Mouse (Mus musculus): ENCODE data around the gene Zc3hav1l.

The Zc3hav1l gene

GRCm38 (mm10) chr6:38264466-38264865, 34.6 kb downstream of the Zc3hav1l start:
- peak; percentile 68 for DNase-seq (ENCODE audit: low read depth)

GRCm38 (mm10) chr6:38263393-38264159, 35.5 kb downstream of the Zc3hav1l start:
- DNase-seq (ENCODE audit: low read depth) = no peak

DNA sequence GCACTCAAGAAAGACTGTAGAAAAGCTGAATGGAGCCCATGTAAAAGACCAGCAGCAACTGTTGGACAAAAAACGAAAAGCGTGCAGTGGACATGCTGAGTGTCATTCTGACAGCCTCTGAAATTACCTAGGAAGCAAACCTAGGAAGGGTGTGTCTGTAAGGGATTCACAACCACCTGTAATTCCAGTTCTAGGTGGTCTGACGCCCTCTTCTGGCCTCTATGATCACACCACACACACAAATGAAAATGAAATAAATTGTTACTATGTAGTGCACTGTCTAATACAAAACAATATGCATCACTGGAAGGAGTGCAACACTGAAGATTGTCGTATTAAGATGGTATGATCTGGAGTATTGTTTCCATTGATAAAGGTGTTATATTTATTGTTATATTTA, 37.2 kb downstream of the Zc3hav1l start:
- DNase-seq (ENCODE audit: low read depth) = no peak

GRCm38 (mm10) chr6:38257506-38257905, 41.6 kb downstream of the Zc3hav1l start:
- no peak for DNase-seq (ENCODE audit: low read depth)

GRCm38 (mm10) chr6:38256793-38257192, 42.3 kb downstream of the Zc3hav1l start:
- DNase-seq (ENCODE audit: low read depth) = no peak

DNA sequence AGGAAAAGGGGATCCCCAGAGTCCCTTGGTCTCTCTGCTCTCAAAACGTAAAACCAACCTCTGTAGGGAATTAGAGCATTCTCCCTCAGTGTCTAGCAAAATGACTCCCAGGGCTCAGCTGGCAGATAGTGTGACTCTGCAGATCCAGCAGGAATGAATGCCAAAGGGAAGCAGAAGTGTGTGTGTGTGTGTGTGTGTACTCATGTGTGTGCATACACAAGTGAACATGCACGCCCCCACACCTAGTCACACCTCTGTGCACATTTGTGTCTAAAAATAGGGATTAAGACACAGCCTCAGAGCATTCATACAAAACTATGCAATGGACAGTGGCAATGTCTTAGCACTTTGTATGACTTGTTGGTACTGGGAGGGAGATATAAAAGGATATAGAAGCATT, 43.3 kb downstream of the Zc3hav1l start:
- no peak for DNase-seq (ENCODE audit: low read depth)

DNA sequence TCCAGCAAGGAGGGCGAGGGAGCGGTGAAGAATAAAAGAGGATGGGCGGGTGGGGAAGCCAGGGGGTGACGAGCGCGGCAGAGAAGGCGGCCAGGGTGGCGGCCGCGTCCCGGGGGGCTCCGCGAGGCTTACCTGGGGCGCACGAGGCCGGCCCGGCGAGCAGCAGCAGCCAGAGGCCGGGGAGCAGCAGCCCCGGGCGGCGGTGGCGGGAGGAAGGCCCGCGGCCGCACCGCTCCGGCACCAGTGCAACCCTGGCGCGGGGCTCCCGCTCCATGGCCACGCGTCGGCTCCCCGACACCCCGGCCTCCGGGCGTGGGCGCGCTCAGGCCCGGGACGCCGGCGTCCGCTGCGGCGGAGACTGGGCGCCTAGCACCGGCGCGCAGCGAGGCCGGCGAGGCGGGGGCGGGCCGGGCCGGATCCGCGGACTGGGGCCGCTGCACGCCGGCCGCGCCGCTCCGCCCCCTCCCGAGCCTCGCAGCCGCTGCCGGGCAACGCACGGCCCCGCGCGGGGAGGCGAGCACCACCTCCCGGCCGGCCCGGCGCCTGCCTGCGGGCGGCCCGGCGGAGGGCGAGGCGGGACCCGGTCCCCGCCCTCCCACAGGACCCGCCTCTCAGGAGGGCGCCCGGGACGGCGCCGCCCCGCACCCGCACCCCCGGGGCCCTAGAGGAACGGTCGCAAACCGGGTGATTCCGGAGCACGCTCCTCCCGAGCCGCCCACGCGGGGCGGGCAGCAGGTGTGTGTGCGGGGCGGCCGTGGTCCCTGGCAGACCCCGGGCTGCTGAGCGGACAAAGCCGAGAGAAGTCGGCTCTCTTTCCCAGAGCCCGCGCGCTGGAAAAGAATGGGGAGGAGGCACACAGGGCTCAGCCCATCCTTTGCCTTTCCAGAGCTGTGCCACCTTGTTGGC, 45.1 kb downstream of the Zc3hav1l start, which contains the start of gene D630045J12Rik:
D630045J12Rik (minus strand) TSS at position 274 of the 906 bp plus-strand sequence.
- peak; percentile 93 for DNase-seq (ENCODE audit: low read depth)

- peak; percentile 42 for DNase-seq (ENCODE audit: low read depth)
Observed at GRCm38 (mm10) chr6:38252766-38253735, 46.0 kb downstream of the Zc3hav1l start.

DNA sequence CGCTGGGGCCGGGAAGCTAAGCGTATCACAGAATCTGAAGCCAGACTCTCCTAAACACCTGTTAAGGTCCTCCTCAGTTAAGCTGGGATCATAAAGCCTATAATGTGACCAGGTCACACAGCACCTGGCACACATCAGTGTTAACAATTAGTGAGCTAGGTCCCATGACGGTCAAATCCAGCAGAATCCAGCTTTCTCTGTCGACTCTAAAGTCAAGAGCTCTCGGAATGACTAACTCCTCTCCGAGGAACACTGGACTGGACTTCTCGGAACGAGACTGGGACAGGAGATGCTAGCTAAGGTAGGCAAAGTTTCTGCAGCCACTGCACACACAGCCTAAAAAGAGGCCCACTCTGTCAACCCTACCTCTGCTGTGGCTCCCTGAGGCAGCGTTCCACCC, 46.9 kb downstream of the Zc3hav1l start:
- no peak for DNase-seq (ENCODE audit: low read depth)

- no peak for DNase-seq (ENCODE audit: low read depth)
Observed at GRCm38 (mm10) chr6:38251464-38251863, 47.6 kb downstream of the Zc3hav1l start.

- DNase-seq (ENCODE audit: low read depth) = no peak
Observed at GRCm38 (mm10) chr6:38247362-38247761, 51.7 kb downstream of the Zc3hav1l start.

- DNase-seq (ENCODE audit: low read depth) = peak; percentile 29
Observed at GRCm38 (mm10) chr6:38244806-38245205, 54.3 kb downstream of the Zc3hav1l start.

- DNase-seq (ENCODE audit: low read depth) = no peak
Observed at GRCm38 (mm10) chr6:38244167-38244566, 54.9 kb downstream of the Zc3hav1l start.

- peak; percentile 49 for DNase-seq (ENCODE audit: low read depth)
Observed at GRCm38 (mm10) chr6:38242833-38243232, 56.2 kb downstream of the Zc3hav1l start.

DNA sequence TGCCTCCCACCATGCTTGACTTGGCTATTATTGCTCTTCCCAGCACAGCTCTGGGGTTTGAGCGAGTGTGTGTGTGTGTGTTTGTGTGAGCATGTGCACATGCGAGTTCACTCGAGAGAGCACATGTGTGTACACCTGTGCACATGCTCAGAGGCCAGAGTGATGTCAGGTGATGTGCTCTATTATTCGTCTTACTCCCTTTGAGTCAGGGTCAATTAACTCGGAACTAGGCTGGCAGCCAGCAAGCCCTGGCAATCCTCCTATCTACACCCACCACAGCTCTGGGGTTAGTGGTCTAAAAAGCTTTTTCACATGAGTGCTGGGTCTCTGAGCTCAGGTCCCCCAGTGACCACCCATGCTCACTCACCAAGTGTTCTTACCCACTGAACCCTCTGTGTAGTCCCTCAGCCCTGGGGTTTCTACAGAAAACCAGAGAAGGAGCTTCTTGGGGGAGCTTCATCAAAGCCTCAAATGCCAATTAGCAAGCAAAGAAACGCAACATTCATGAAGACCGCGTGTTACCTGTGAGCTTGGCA, 56.7 kb downstream of the Zc3hav1l start:
- no peak for DNase-seq (ENCODE audit: low read depth)

DNA sequence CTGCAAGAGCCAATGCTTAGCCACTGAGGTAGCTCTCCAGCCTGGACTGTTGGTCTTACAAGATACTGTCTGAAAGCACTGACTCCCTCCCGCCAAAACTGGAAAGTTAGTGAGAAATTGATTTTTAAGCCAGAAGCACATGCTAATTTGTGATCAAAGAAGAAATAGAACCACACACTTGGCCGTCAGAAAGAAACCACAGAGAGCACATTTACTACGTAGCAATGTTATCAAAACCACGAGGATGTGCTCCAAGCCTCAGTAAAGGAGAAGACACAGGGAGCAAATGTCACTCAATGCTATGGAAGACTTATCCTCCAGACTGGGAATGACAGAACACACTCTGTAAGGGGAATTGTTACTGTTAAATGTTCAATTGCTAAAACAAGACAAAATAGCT, 57.6 kb downstream of the Zc3hav1l start:
- DNase-seq (ENCODE audit: low read depth) = no peak

DNA sequence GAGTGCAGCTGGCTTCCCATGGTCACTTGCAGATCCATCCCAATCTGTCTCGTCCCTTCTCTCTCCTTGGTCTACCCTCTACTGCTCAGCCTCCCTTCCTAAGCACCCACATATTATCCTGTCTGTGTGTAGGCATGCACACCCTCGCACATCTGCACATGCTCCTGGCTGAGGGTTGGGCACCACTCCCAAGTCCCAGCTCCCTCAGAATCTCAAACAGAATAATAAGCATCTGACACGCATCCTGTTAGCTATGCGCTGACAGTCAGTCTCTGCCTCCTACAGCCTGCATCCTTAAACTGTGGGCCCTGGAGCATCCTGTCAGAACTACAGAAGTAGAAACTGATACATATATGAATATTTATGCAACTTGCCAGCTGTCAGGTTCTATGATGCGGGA, 58.4 kb downstream of the Zc3hav1l start:
- DNase-seq (ENCODE audit: low read depth) = no peak

DNA sequence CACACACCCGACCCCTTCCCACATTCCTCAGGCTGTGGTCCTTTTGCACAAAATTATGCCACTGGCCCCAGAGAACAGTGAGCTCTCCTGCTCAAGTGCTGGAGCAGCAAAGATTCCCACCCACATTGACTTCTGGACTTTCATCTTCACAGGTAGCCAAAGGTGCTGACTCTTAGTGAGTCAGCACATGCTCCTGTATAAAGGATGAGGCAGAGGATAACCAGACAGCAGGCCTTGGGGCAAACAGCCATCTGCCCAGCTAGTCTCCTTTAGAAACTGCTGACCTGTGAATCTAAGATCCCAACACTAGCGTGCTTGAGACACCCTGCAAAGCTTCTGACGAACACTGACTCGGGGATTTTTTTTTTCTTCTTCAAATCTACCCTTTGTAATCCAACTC, 60.7 kb downstream of the Zc3hav1l start:
- no peak for DNase-seq (ENCODE audit: low read depth)

Data from NIH3T3 (cell line).